Mouse (Mus musculus): Measurements from ENCODE around the gene Cyp3a41b. TPM values are rescaled to one million over a fixed set of nuclear protein-coding genes. Genes with fewer than 3 reads are reported as not detected.

The Cyp3a41b gene
- not detected in 2 replicates for polyA plus RNA-seq (2012; rRNA removed)

DNA sequence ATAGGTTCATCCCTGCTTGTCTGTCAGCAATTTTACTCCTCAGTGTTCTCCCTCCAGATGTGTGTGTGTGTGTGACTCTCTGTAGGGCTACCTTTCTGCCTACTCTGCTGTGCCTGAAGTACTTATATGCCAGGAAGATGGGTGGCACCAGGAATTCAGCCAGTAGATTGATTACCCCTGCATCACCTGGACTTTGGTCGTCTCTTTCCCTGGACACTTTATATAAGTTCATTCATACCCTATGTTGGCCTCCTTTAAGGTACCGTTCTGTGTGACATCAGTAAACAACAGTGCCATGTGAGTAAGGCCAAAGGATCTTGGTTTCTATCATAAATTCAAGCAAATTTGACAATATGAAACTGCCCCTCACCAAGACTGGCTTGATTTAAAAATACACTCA lies at the start of gene Cyp3a41b:
Gene Cyp3a41b (minus strand): TSS at position 101 of the 400 bp plus-strand sequence.

Other genes with a start within 250 kb of the Cyp3a41b start
- gene Cyp3a57, start 239.5 kb downstream of the Cyp3a41b start, polyA plus RNA-seq (2012; rRNA removed): not detected in 2 replicates
- not detected in 2 replicates for gene Cyp3a16, start 115.0 kb downstream of the Cyp3a41b start, polyA plus RNA-seq (2012; rRNA removed)
- not detected in 2 replicates for gene Cyp3a41a, start 135.4 kb upstream of the Cyp3a41b start, polyA plus RNA-seq (2012; rRNA removed)
- 0.07 TPM in 1 of 2 replicates, not detected in the other for gene Cyp3a44, start 221.1 kb upstream of the Cyp3a41b start, polyA plus RNA-seq (2012; rRNA removed)